Mouse (Mus musculus): Measurements from ENCODE around the gene Fgf3.
"Not testable (repeated sequence)": the region's sequence is repeated elsewhere in the genome, so short reads cannot be mapped to it uniquely, and the experiment has no call there.

The Fgf3 gene

GRCm38 (mm10) chr7:144857826-144858342, 20.0 kb downstream of the Fgf3 start:
- no peak for DNase-seq (ENCODE audit: low spot score in 2 of 2)

- no peak for DNase-seq (ENCODE audit: low spot score in 2 of 2)
Observed at GRCm38 (mm10) chr7:144858702-144859101, 20.8 kb downstream of the Fgf3 start.

GRCm38 (mm10) chr7:144861056-144861768, 23.3 kb downstream of the Fgf3 start:
- DNase-seq (ENCODE audit: low spot score in 2 of 2) = no peak

GRCm38 (mm10) chr7:144861769-144862070, 23.8 kb downstream of the Fgf3 start:
- no peak for DNase-seq (ENCODE audit: low spot score in 2 of 2)

- no peak for DNase-seq (ENCODE audit: low spot score in 2 of 2)
Observed at GRCm38 (mm10) chr7:144862126-144862525, 24.2 kb downstream of the Fgf3 start.

- DNase-seq (ENCODE audit: low spot score in 2 of 2) = no peak
Observed at GRCm38 (mm10) chr7:144862712-144863111, 24.8 kb downstream of the Fgf3 start.

GRCm38 (mm10) chr7:144863196-144863595, 25.3 kb downstream of the Fgf3 start:
- DNase-seq (ENCODE audit: low spot score in 2 of 2) = no peak

GRCm38 (mm10) chr7:144864160-144864670, 26.3 kb downstream of the Fgf3 start:
- DNase-seq (ENCODE audit: low spot score in 2 of 2) = no peak

- DNase-seq (ENCODE audit: low spot score in 2 of 2) = no peak
Observed at GRCm38 (mm10) chr7:144867161-144867560, 29.3 kb downstream of the Fgf3 start.

GRCm38 (mm10) chr7:144867602-144868001, 29.7 kb downstream of the Fgf3 start:
- DNase-seq (ENCODE audit: low spot score in 2 of 2) = no peak

- no peak for DNase-seq (ENCODE audit: low spot score in 2 of 2)
Observed at GRCm38 (mm10) chr7:144872420-144872819, 34.5 kb downstream of the Fgf3 start.

- DNase-seq (ENCODE audit: low spot score in 2 of 2) = no peak
Observed at GRCm38 (mm10) chr7:144873160-144873559, 35.3 kb downstream of the Fgf3 start.

- no peak for DNase-seq (ENCODE audit: low spot score in 2 of 2)
Observed at GRCm38 (mm10) chr7:144874226-144874625, 36.3 kb downstream of the Fgf3 start.

- no peak for DNase-seq (ENCODE audit: low spot score in 2 of 2)
Observed at GRCm38 (mm10) chr7:144878401-144878800, 40.5 kb downstream of the Fgf3 start.

- no peak for DNase-seq (ENCODE audit: low spot score in 2 of 2)
Observed at GRCm38 (mm10) chr7:144883106-144883505, 45.2 kb downstream of the Fgf3 start.

- no peak for DNase-seq (ENCODE audit: low spot score in 2 of 2)
Observed at GRCm38 (mm10) chr7:144887672-144888071, 49.8 kb downstream of the Fgf3 start.

GRCm38 (mm10) chr7:144888564-144889299, 50.8 kb downstream of the Fgf3 start:
- DNase-seq (ENCODE audit: low spot score in 2 of 2) = no peak

- not testable (repeated sequence) for DNase-seq (ENCODE audit: low spot score in 2 of 2)
Observed at GRCm38 (mm10) chr7:144890661-144891060, 52.8 kb downstream of the Fgf3 start.

GRCm38 (mm10) chr7:144891863-144892262, 54.0 kb downstream of the Fgf3 start:
- DNase-seq (ENCODE audit: low spot score in 2 of 2) = no peak

- DNase-seq (ENCODE audit: low spot score in 2 of 2) = no peak
Observed at GRCm38 (mm10) chr7:144892322-144892721, 54.4 kb downstream of the Fgf3 start.

All from frontal cortex, postnatal 36 days (tissue).